Mouse (Mus musculus): ENCODE measurements at regions not wholly inside any gene's neighbourhood (a gene's known extent, or its start where the extent isn't known, plus 50 kb on each side); places are given as distances from the start of the nearest gene placed in this dataset.
A peak's percentile ranks its signal among the peaks of the same experiment; 100 is the strongest.
"Not testable (repeated sequence)": the region's sequence is repeated elsewhere in the genome, so short reads cannot be mapped to it uniquely, and the experiment has no call there.

GRCm38 (mm10) chr16:50783240-50783639, 192.3 kb upstream of the Ccdc54 start:
- Histone ChIP-seq H3K36me3 (ENCODE audit: control insufficient read depth, insufficient read depth, low read length) (no peaks in the 10 kb centered on the region), H3K4me1 (ENCODE audit: control insufficient read depth, insufficient read depth, low read length) (peaks cover 11% of the 10 kb centered on the region), H3K27ac (ENCODE audit: low read depth, low read length) (no peak overlapping the region), H3K9me3 (replicated peaks; ENCODE audit: control insufficient read depth, low read length) (no peaks in the 10 kb centered on the region), H3K9ac (ENCODE audit: low read length) (no peak overlapping the region), H3K4me3 (ENCODE audit: low read depth, low read length) (no peak overlapping the region), H3K27me3 (replicated peaks; ENCODE audit: control insufficient read depth, insufficient read depth, low read length) (no peaks in the 10 kb centered on the region), H3K4me2 (ENCODE audit: low read length) (no peak overlapping the region; the same call in 1 of the 2 replicates)
- 13% methylated on average over 6 of the region's 6 CpGs for WGBS
- ATAC-seq, result 0 out of 2 replicates have a peak, but pooled peaks have one; percentile 37
- peak; percentile 15 for DNase-seq (ENCODE audit: low spot score)

GRCm38 (mm10) chr16:50779030-50779784, 188.3 kb upstream of the Ccdc54 start:
- no peak overlapping the region for H3K9ac ChIP-seq (ENCODE audit: low read length)
- 29% methylated on average over 6 of the region's 6 CpGs for WGBS
- H3K4me3 ChIP-seq (ENCODE audit: low read depth, low read length), result no peak overlapping the region
- no peaks in the 10 kb centered on the region for H3K9me3 ChIP-seq (replicated peaks; ENCODE audit: control insufficient read depth, low read length)
- no peak overlapping the region for H3K4me2 ChIP-seq (ENCODE audit: low read length)
- peaks cover 9% of the 10 kb centered on the region for H3K4me1 ChIP-seq (ENCODE audit: control insufficient read depth, insufficient read depth, low read length)
- ATAC-seq (no peak), DNase-seq (ENCODE audit: low spot score) (peak; percentile 7)
- no peak overlapping the region for H3K27ac ChIP-seq (ENCODE audit: low read depth, low read length)
- H3K27me3 ChIP-seq (replicated peaks; ENCODE audit: control insufficient read depth, insufficient read depth, low read length), result no peaks in the 10 kb centered on the region
- H3K36me3 ChIP-seq (ENCODE audit: control insufficient read depth, insufficient read depth, low read length), result no peaks in the 10 kb centered on the region

GRCm38 (mm10) chr16:50774699-50775098, 183.7 kb upstream of the Ccdc54 start:
- not testable (repeated sequence) for H3K27ac ChIP-seq (ENCODE audit: low read depth, low read length); H3K4me3 ChIP-seq (ENCODE audit: low read depth, low read length); H3K36me3 ChIP-seq (ENCODE audit: control insufficient read depth, insufficient read depth, low read length); H3K9ac ChIP-seq (ENCODE audit: low read length); H3K4me2 ChIP-seq (ENCODE audit: low read length); H3K9me3 ChIP-seq (replicated peaks; ENCODE audit: control insufficient read depth, low read length); DNase-seq (ENCODE audit: low spot score); H3K4me1 ChIP-seq (ENCODE audit: control insufficient read depth, insufficient read depth, low read length); H3K27me3 ChIP-seq (replicated peaks; ENCODE audit: control insufficient read depth, insufficient read depth, low read length); ATAC-seq
- 94% methylated on average over 12 of the region's 12 CpGs for WGBS

- Histone ChIP-seq H3K4me1 (ENCODE audit: control insufficient read depth, insufficient read depth, low read length) (no peaks in the 10 kb centered on the region), H3K4me2 (ENCODE audit: low read length) (no peak overlapping the region), H3K9ac (ENCODE audit: low read length) (no peak overlapping the region), H3K4me3 (ENCODE audit: low read depth, low read length) (no peak overlapping the region), H3K27me3 (replicated peaks; ENCODE audit: control insufficient read depth, insufficient read depth, low read length) (no peaks in the 10 kb centered on the region), H3K36me3 (ENCODE audit: control insufficient read depth, insufficient read depth, low read length) (no peaks in the 10 kb centered on the region), H3K9me3 (replicated peaks; ENCODE audit: control insufficient read depth, low read length) (no peaks in the 10 kb centered on the region), H3K27ac (ENCODE audit: low read depth, low read length) (no peak overlapping the region)
- ATAC-seq, result no peak
- DNase-seq (ENCODE audit: low spot score), result peak; percentile 19
- whole genome bisulfite sequencing, result 85% methylated on average over 11 of the region's 11 CpGs
Measured at GRCm38 (mm10) chr16:50766055-50766770, 175.3 kb upstream of the Ccdc54 start.

- H3K4me3 ChIP-seq (ENCODE audit: low read depth, low read length), result no peak overlapping the region
- H3K27ac ChIP-seq (ENCODE audit: low read depth, low read length), result no peak overlapping the region
- H3K9me3 ChIP-seq (replicated peaks; ENCODE audit: control insufficient read depth, low read length), result no peaks in the 10 kb centered on the region
- ATAC-seq, result no peak
- WGBS, result 90% methylated on average over 3 of the region's 3 CpGs
- H3K9ac ChIP-seq (ENCODE audit: low read length), result no peak overlapping the region
- H3K36me3 ChIP-seq (ENCODE audit: control insufficient read depth, insufficient read depth, low read length), result no peaks in the 10 kb centered on the region
- no peak for DNase-seq (ENCODE audit: low spot score)
- H3K27me3 ChIP-seq (replicated peaks; ENCODE audit: control insufficient read depth, insufficient read depth, low read length), result no peaks in the 10 kb centered on the region
- no peak overlapping the region for H3K4me2 ChIP-seq (ENCODE audit: low read length)
- no peaks in the 10 kb centered on the region for H3K4me1 ChIP-seq (ENCODE audit: control insufficient read depth, insufficient read depth, low read length)
Measured at GRCm38 (mm10) chr16:50762096-50762495, 171.1 kb upstream of the Ccdc54 start.

- DNase-seq (ENCODE audit: low spot score) (no peak), ATAC-seq (no peak)
- Histone ChIP-seq H3K9ac (ENCODE audit: low read length) (no peak overlapping the region), H3K4me1 (ENCODE audit: control insufficient read depth, insufficient read depth, low read length) (no peaks in the 10 kb centered on the region), H3K36me3 (ENCODE audit: control insufficient read depth, insufficient read depth, low read length) (no peaks in the 10 kb centered on the region), H3K27ac (ENCODE audit: low read depth, low read length) (no peak overlapping the region), H3K4me2 (ENCODE audit: low read length) (no peak overlapping the region), H3K27me3 (replicated peaks; ENCODE audit: control insufficient read depth, insufficient read depth, low read length) (no peaks in the 10 kb centered on the region), H3K9me3 (replicated peaks; ENCODE audit: control insufficient read depth, low read length) (no peaks in the 10 kb centered on the region), H3K4me3 (ENCODE audit: low read depth, low read length) (no peak overlapping the region)
- WGBS, result 85% methylated on average over 5 of the region's 5 CpGs
Measured at GRCm38 (mm10) chr16:50759979-50760378, 169.0 kb upstream of the Ccdc54 start.

- Histone ChIP-seq H3K27ac (ENCODE audit: low read depth, low read length) (no peak overlapping the region), H3K4me1 (ENCODE audit: control insufficient read depth, insufficient read depth, low read length) (no peaks in the 10 kb centered on the region), H3K27me3 (replicated peaks; ENCODE audit: control insufficient read depth, insufficient read depth, low read length) (no peaks in the 10 kb centered on the region), H3K36me3 (ENCODE audit: control insufficient read depth, insufficient read depth, low read length) (no peaks in the 10 kb centered on the region), H3K9me3 (replicated peaks; ENCODE audit: control insufficient read depth, low read length) (no peaks in the 10 kb centered on the region), H3K4me2 (ENCODE audit: low read length) (no peak overlapping the region), H3K9ac (ENCODE audit: low read length) (no peak overlapping the region), H3K4me3 (ENCODE audit: low read depth, low read length) (no peak overlapping the region)
- ATAC-seq (no peak), DNase-seq (ENCODE audit: low spot score) (peak; percentile 33)
- 50% methylated on average over 4 of the region's 4 CpGs for WGBS
Measured at GRCm38 (mm10) chr16:50756696-50757095, 165.7 kb upstream of the Ccdc54 start.

- Histone ChIP-seq H3K9me3 (replicated peaks; ENCODE audit: control insufficient read depth, low read length) (no peaks in the 10 kb centered on the region), H3K4me2 (ENCODE audit: low read length) (no peak overlapping the region), H3K36me3 (ENCODE audit: control insufficient read depth, insufficient read depth, low read length) (no peaks in the 10 kb centered on the region), H3K4me3 (ENCODE audit: low read depth, low read length) (no peak overlapping the region), H3K27me3 (replicated peaks; ENCODE audit: control insufficient read depth, insufficient read depth, low read length) (no peaks in the 10 kb centered on the region), H3K4me1 (ENCODE audit: control insufficient read depth, insufficient read depth, low read length) (no peaks in the 10 kb centered on the region), H3K27ac (ENCODE audit: low read depth, low read length) (no peak overlapping the region), H3K9ac (ENCODE audit: low read length) (no peak overlapping the region)
- ATAC-seq (no peak), DNase-seq (ENCODE audit: low spot score) (no peak)
- WGBS, result 17% methylated on average over 3 of the region's 3 CpGs
Measured at GRCm38 (mm10) chr16:50753612-50754389, 162.8 kb upstream of the Ccdc54 start.
